Mouse (Mus musculus) megakaryocyte, embryonic 14.5 days (primary cell): ENCODE results near the gene Cep128. TPM values are rescaled to one million over a fixed set of nuclear protein-coding genes. Genes with fewer than 3 reads are reported as not detected.

ENCODE experiments used
- H3K27me3 ChIP-seq: replicated peaks from 2 replicates; pipeline ENCODE3; 2012; ENCODE audit warnings: inconsistent platforms
- H3K36me3 ChIP-seq: replicated peaks from 2 replicates; pipeline ENCODE3; 2012; ENCODE audit warnings: low read length, inconsistent platforms, mixed read lengths
- H3K4me1 ChIP-seq: 2 replicates; pipeline ENCODE4 v1.6.1; 2012; ENCODE audit warnings: inconsistent platforms
- H3K4me3 ChIP-seq: replicated peaks from 2 replicates; pipeline ENCODE3; 2012; ENCODE audit warnings: moderate library complexity, mild to moderate bottlenecking, inconsistent platforms
- H3K9me3 ChIP-seq: 2 replicates; pipeline ENCODE4 v1.6.1; 2012; ENCODE audit warnings: inconsistent platforms
- FLI1 ChIP-seq: IDR thresholded peaks from 2 replicates; pipeline ENCODE4 v1.6.1; 2012; ENCODE audit warnings: low read length, inconsistent platforms, mixed read lengths
- GATA1 ChIP-seq: IDR thresholded peaks from 3 replicates; pipeline ENCODE4 v1.6.1; 2012; ENCODE audit warnings: mixed read lengths, low read length, inconsistent platforms, borderline replicate concordance
- polyA plus RNA-seq: library from polyadenylated mRNA; stranded (reverse); fragments of >175 nt; gene quantifications from 2 replicates; pipeline ENCODE4 v1.2.3, GENCODE M21; 2012; ENCODE audit warnings: low replicate concordance; ENCODE audit not compliant: insufficient read depth

Gene Cep128
- polyA plus RNA-seq, 1 experiment: 0.85 TPM

DNA sequence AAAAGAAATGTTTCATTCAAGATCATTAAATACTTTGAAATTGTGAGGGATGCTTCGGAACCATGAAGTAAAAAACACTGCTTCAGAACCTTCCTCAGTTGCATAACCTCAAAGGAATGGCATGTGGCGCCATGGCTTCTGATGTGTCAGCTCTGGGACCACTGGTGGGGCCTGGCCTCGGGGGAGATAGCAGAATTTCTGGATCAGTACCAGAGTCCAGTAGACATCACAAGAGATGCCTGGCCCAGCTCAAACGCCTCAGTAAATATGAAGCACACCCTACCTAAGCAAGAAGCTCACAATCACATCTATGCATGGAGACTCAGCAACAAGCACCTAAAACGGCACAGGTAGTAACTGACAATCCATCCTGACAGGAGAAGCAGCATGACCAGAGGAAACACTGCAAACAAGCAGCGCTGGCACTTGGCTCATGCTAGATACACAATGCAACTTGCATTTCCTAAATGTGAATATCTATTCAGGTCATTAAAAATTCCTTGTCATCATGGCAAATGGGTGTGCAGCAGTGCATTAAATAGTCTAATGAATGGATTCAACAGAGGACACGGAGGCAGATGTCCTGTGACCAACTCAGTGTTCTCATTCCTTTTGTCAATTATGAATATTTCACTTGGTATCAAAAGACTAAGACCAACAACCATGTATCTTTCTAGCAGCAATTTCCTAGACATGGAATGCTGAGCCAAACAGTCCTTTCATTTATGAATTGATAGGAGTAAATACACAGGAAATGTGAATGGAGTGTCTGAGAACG, 249.3 kb downstream of the Cep128 start:
- H3K27me3 ChIP-seq: no peaks in the 10 kb centered on the region
- TF ChIP-seq FLI1 (no peak), GATA1 (no peak)
- H3K4me1 ChIP-seq: no peaks in the 10 kb centered on the region
- no peaks in the 10 kb centered on the region for H3K9me3 ChIP-seq
- H3K4me3 ChIP-seq: no peak overlapping the region
- no peaks in the 10 kb centered on the region for H3K36me3 ChIP-seq

DNA sequence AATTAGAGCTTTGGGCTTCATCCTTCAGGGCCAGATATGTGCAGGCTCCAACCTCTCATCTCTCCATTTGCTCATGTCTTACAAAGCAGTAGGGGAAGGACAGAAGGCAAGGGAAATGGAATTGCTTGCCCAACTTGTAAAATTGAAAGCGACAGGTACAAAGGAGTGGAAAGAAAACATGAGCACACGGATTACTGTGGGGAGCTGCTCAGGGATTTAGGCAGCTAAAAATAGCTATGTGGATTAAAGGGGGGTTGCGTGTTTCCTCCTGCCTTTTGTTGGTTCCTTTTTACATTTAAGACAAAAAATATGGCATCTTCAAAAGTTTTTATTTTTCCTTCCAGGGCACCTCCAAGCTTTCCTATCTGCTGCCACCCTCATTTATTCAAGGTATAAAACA, 269.2 kb downstream of the Cep128 start:
- H3K4me1 ChIP-seq: no peaks in the 10 kb centered on the region
- H3K36me3 ChIP-seq: no peaks in the 10 kb centered on the region
- H3K9me3 ChIP-seq: no peaks in the 10 kb centered on the region
- TF ChIP-seq FLI1 (no peak), GATA1 (no peak)
- no peaks in the 10 kb centered on the region for H3K27me3 ChIP-seq
- H3K4me3 ChIP-seq: no peak overlapping the region

DNA sequence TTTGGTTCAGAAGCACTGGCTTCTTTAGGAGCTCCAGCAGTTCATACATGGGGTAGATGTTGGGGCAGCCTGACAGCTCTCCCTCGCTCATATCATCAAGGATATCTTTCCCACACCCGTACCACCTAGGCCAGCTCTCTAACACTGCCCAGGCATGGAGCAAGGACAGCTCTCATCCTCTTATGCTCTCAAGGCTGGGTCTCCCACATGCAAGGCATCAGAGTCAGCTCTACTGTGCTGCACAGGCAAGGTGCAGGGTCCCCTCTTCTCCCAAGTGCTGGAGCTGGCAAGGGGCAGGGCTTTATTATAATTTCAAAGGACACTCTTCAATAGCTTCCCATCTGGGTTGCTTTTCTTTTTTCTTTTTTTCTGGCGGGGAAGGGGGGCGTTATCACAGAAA, 280.9 kb downstream of the Cep128 start:
- no peaks in the 10 kb centered on the region for H3K4me1 ChIP-seq
- TF ChIP-seq GATA1: no peak
- no peak for TF ChIP-seq FLI1
- no peaks in the 10 kb centered on the region for H3K27me3 ChIP-seq
- no peaks in the 10 kb centered on the region for H3K36me3 ChIP-seq
- no peak overlapping the region for H3K4me3 ChIP-seq
- H3K9me3 ChIP-seq: no peaks in the 10 kb centered on the region

DNA sequence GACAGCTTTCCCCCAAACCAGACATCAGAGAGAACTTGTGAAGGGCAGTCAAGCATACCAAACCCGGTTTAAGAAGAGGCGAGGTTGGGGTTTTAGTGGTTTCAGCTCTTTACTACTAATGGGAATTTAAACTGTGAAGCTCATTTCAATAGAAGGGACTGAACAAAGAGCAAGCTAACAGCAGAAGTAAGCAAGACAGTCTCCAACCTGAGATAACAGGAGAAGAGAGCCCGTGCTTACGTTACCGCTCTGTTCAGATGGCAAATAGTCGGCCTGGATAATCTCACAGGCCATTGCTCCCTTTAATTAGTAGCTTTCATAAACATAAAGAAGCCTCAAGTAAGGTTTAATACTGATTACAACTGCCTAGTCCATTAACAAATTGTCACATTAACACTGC, 286.3 kb downstream of the Cep128 start:
- Histone ChIP-seq H3K36me3 (no peaks in the 10 kb centered on the region), H3K27me3 (no peaks in the 10 kb centered on the region), H3K9me3 (no peaks in the 10 kb centered on the region), H3K4me1 (no peaks in the 10 kb centered on the region), H3K4me3 (no peak overlapping the region)
- no peak for TF ChIP-seq FLI1

DNA sequence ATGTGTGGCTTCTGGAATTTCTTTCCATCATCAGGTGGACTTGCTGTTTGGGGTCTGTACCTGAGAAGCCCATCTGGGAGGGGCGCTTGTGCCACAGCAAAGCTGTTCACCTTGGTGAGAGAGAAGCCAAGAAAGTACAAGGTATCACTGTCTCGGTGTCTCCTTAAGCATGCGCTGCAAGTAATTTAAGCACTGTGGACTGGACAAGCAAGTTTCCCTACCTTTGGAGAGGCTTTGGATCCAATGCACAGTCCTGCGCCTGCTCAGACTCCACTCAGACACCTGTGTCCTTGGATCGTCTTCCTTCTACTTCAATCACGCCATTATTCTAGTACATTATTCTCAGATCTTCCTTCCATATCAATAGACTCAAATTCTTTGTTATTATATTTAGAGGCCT, 288.0 kb downstream of the Cep128 start:
- Histone ChIP-seq H3K36me3 (no peaks in the 10 kb centered on the region), H3K9me3 (no peaks in the 10 kb centered on the region), H3K4me3 (no peak overlapping the region), H3K4me1 (0 out of 2 replicates have a peak, but pooled peaks cover 4% of the 10 kb centered on the region), H3K27me3 (no peaks in the 10 kb centered on the region)
- no peak for TF ChIP-seq FLI1
- no peak for TF ChIP-seq GATA1

DNA sequence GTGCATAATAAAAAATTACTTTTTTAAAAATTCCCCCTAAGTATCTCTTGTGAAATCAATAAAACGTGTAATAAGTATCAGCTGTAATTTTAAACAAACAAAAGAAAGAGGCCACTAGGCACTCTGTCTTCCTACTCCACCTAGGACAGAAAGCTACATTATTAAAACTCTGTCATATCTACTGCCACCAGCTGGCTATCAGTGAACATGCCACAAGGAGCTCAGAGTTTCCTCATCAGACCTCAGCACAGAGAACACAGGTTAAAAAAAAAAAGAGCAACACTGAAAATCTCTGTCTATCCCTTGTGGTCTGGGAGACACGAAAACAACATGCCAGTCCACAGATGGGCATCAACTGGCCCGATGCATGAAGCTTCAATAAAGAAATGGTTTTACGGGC, 295.9 kb downstream of the Cep128 start:
- Histone ChIP-seq H3K4me3 (no peak overlapping the region), H3K27me3 (no peaks in the 10 kb centered on the region), H3K36me3 (no peaks in the 10 kb centered on the region), H3K9me3 (no peaks in the 10 kb centered on the region), H3K4me1 (0 out of 2 replicates have a peak, but pooled peaks cover 4% of the 10 kb centered on the region)
- TF ChIP-seq GATA1 (no peak), FLI1 (no peak)

DNA sequence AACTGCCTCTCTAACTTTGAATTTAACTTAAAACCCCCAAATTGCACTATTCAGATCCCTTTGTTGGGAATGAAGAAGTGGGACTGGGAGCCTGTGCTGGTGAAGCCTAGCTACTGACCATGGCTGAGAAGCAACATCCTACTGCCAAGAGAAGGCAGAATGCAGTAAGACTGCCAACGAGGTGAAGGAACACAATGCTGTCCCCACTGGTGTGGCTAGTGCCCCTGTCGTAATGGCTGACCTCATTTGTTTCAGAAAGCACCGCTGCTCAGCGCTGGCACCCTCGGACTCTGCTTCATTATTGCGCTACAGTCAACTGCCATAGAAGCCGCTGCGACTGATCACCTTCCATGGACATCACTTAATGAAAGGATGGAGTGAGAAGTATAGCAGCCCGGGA, 298.2 kb downstream of the Cep128 start:
- TF ChIP-seq FLI1 (no peak), GATA1 (no peak)
- no peaks in the 10 kb centered on the region for H3K36me3 ChIP-seq
- H3K9me3 ChIP-seq: no peaks in the 10 kb centered on the region
- peak overlapping the region; percentile 51 for H3K4me3 ChIP-seq
- H3K27me3 ChIP-seq: no peaks in the 10 kb centered on the region
- no peaks in the 10 kb centered on the region for H3K4me1 ChIP-seq

DNA sequence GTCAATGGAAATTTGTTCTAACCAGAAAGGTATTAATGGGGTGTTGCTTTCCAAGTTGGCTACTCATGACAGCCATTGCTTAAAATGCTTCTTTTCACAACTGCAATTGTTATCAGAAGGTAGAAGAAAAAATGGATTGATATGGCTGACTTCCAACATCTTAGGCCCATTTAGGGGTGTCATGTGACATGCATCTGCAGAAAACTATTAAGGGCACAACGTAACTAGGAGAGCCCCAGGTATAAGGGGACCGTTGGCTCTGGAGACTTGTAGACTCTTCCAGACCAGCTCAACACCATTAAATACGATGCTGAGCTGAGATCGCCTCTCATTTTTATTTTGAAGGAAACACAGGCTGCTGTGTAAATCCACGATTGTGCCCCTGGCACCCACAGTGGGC, 308.6 kb downstream of the Cep128 start:
- Histone ChIP-seq H3K27me3 (no peaks in the 10 kb centered on the region), H3K4me3 (no peak overlapping the region), H3K4me1 (no peaks in the 10 kb centered on the region), H3K36me3 (no peaks in the 10 kb centered on the region), H3K9me3 (peaks cover 2% of the 10 kb centered on the region; the same call in 1 of the 2 replicates)
- TF ChIP-seq FLI1: no peak

DNA sequence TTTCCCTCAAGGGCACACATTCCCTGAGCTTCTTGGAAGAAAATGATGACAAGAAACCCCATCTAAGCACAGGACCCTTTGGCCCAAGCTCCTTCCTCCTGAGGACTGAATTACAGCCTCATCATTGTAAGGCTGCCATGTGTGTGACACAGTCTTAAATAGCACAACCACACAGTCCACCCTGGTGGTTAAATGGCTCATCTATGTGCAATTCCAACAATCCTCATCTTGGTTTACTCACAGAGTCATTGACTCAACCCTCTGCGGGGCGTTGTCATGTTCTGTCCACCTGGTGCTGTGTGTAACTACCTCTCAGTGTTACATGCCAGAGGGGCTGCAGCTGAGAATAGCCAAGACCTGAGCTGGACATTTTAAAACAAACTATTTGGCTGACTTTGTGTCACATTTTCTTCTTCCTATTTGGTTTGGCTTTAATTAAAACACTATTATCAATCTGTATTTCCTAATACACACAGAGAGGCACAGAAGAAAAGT, 313.6 kb downstream of the Cep128 start:
- Histone ChIP-seq H3K9me3 (no peaks in the 10 kb centered on the region), H3K36me3 (no peaks in the 10 kb centered on the region), H3K27me3 (no peaks in the 10 kb centered on the region), H3K4me1 (no peaks in the 10 kb centered on the region), H3K4me3 (no peak overlapping the region)
- TF ChIP-seq FLI1: no peak
- no peak for TF ChIP-seq GATA1

DNA sequence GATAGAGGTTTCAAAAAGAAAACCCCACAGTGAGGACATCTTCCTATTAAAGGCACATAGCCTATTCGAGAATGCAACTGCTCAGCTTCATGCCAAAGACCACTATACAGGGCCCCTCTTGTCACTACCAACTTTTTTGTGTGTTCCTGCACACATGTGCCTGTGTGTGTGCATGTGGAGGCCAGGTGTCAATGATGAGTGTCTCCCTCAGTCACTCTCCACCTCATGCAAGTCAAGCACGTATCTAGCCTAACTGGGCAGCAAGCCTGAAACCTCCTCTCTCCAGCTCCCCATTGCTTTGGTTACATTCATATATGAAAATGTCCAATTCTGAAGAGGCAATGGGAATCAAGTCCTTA, 317.1 kb downstream of the Cep128 start:
- Histone ChIP-seq H3K36me3 (no peaks in the 10 kb centered on the region), H3K27me3 (no peaks in the 10 kb centered on the region), H3K4me3 (no peak overlapping the region), H3K9me3 (no peaks in the 10 kb centered on the region), H3K4me1 (no peaks in the 10 kb centered on the region)
- TF ChIP-seq FLI1 (no peak), GATA1 (no peak)
